Mouse (Mus musculus) myocyte (in vitro differentiated cells): Measurements from ENCODE around the gene Pcgf6.

Source experiments
- CEBPB ChIP-seq: IDR thresholded peaks from 2 replicates; pipeline ENCODE4 v1.6.1; 2011; ENCODE audit warnings: mild to moderate bottlenecking, moderate library complexity; ENCODE audit not compliant: poor library complexity, insufficient read depth, severe bottlenecking
- MAX ChIP-seq: IDR thresholded peaks from one replicate; pipeline ENCODE4 v1.6.1; 2011; ENCODE audit warnings: low read depth, mild to moderate bottlenecking, control low read depth
- MYOD1 ChIP-seq, 3 experiments: IDR thresholded peaks; one replicate each; pipeline ENCODE4 v1.6.1; 2011; ENCODE audit warnings: control low read depth in 2 of 3, low read depth in 2 of 3, mild to moderate bottlenecking in 2 of 3, moderate library complexity in 1 of 3; ENCODE audit not compliant: insufficient read length in 2 of 3, control insufficient read depth in 1 of 3
- POLR2A ChIP-seq: IDR thresholded peaks from one replicate; pipeline ENCODE4 v1.6.1; 2011; ENCODE audit warnings: low read depth, mild to moderate bottlenecking, control low read depth, moderate library complexity; ENCODE audit not compliant: insufficient read length
- REST ChIP-seq: IDR thresholded peaks from one replicate; pipeline ENCODE4 v1.6.1; 2011; ENCODE audit warnings: mild to moderate bottlenecking, control low read depth, moderate library complexity; ENCODE audit not compliant: insufficient read depth, insufficient read length
- TCF12 ChIP-seq: IDR thresholded peaks from one replicate; pipeline ENCODE4 v1.6.1; 2011; ENCODE audit warnings: mild to moderate bottlenecking, control low read depth; ENCODE audit not compliant: poor library complexity, insufficient read depth, severe bottlenecking

GRCm38 (mm10) chr19:47016487-47016886 lies 34.2 kb downstream of the Pcgf6 start:
- TF ChIP-seq CEBPB (no peak), POLR2A (no peak), REST (peak; percentile 97), TCF12 (no peak), MAX (no peak), MYOD1 (IDR thresholded peaks at IDR 0.05; ENCODE audit: control insufficient read depth in 1 of 3, insufficient read length in 2 of 3, low read depth in 2 of 3) (no peak)
